Mouse (Mus musculus) olfactory bulb, adult 2 months (tissue): Measurements from ENCODE around the gene Mrpl24.

ENCODE experiments used
- CTCF ChIP-seq: fragments of 200-500 bp; IDR thresholded peaks from 2 replicates; pipeline ENCODE4 v1.5.1; 2012; ENCODE audit warnings: low read depth, mild to moderate bottlenecking, low read length, moderate library complexity; ENCODE audit not compliant: insufficient read depth
- POLR2A ChIP-seq: fragments of 200-500 bp; IDR thresholded peaks from 2 replicates; pipeline ENCODE4 v1.6.1; 2012; ENCODE audit warnings: mild to moderate bottlenecking, low read depth, low read length, moderate library complexity; ENCODE audit not compliant: insufficient read depth

- TF ChIP-seq POLR2A (no peak), CTCF (no peak)
Observed at GRCm38 (mm10) chr3:87943586-87943985, 24.3 kb downstream of the Mrpl24 start.
